18 mouse cellular contexts compared by ENCODE assay signal in genomic region chr17:90122796-90123481, GRCm38 (mm10).
A peak's percentile ranks its signal among the peaks of the same experiment; 100 is the strongest.
DNase-seq lines count a peak whose midpoint lies in the region; ATAC-seq and TF ChIP-seq lines count a peak whose summit lies in the region.
"Had no signal": no experiment of that assay in that cellular context is flagged by ENCODE, and none has a peak within 500 bp of the region (broad histone marks: within the 10 kb centered on the region; RNA-seq: fewer than 3 reads in every experiment).

No protein-coding gene starts in this region.

- no peak overlapping the region for H3K9ac ChIP-seq in forebrain, embryonic 14.5 days (ENCODE audit: low read length)
- no peak overlapping the region for H3K9ac ChIP-seq in neural tube, embryonic 13.5 days
- no peak overlapping the region for H3K9ac ChIP-seq in neural tube, embryonic 15.5 days (replicated peaks)
- H3K9ac ChIP-seq in forebrain, embryonic 16.5 days (replicated peaks; ENCODE audit: low read depth, low read length): no peak overlapping the region
- H3K9ac ChIP-seq: embryonic facial prominence, embryonic 12.5 days had no signal

- ATAC-seq in forebrain, embryonic 14.5 days: peak; percentile 37; the same call in 1 of the 2 replicates
- no peak for ATAC-seq in neural tube, embryonic 13.5 days (ENCODE audit: low read depth)
- ATAC-seq in neural tube, embryonic 15.5 days (ENCODE audit: low FRiP score): no peak
- ATAC-seq in forebrain, embryonic 16.5 days: peak; percentile 78

- no peak for TF ChIP-seq POLR2A in brain, embryonic 14.5 days (IDR thresholded peaks at IDR 0.05; ENCODE audit: borderline replicate concordance, extremely low read depth, insufficient read depth, insufficient read length, poor library complexity, severe bottlenecking)

- H3K36me3 ChIP-seq in forebrain, embryonic 14.5 days (ENCODE audit: control insufficient read depth, insufficient read depth, low read length): no peaks in the 10 kb centered on the region
- H3K36me3 ChIP-seq in forebrain, embryonic 10.5 days (replicated peaks): no peaks in the 10 kb centered on the region
- no peaks in the 10 kb centered on the region for H3K36me3 ChIP-seq in neural tube, embryonic 13.5 days
- H3K36me3 ChIP-seq in neural tube, embryonic 15.5 days: no peaks in the 10 kb centered on the region
- no peaks in the 10 kb centered on the region for H3K36me3 ChIP-seq in forebrain, embryonic 16.5 days (ENCODE audit: control insufficient read depth, insufficient read depth)
- H3K36me3 ChIP-seq: embryonic facial prominence, embryonic 10.5 days; embryonic facial prominence, embryonic 12.5 days had no signal

- DNase-seq in forebrain, embryonic 14.5 days (ENCODE audit: low spot score): peak; percentile 30
- no peak for DNase-seq in forebrain, embryonic 10.5 days (ENCODE audit: extremely low spot score, low spot score)
- DNase-seq in brain, embryonic 14.5 days (ENCODE audit: low read depth): peak; percentile 19
- no peak for DNase-seq in right cerebral cortex, postnatal 25 days
- no peak for DNase-seq in cerebellum, adult 9-10 months
- DNase-seq: adrenal gland, adult 2 months; adrenal gland, postnatal 14 days; adrenal gland, postnatal 36 days; cerebellum, adult 11 months; cerebellum, adult 18-20 months; cerebellum, adult 8-10 months; cerebellum, postnatal 10 days; cerebellum, postnatal 25 days had no signal

- H3K9me3 ChIP-seq in forebrain, embryonic 14.5 days (replicated peaks; ENCODE audit: control insufficient read depth, low read length): no peaks in the 10 kb centered on the region
- no peaks in the 10 kb centered on the region for H3K9me3 ChIP-seq in forebrain, embryonic 10.5 days
- H3K9me3 ChIP-seq in neural tube, embryonic 13.5 days: no peaks in the 10 kb centered on the region
- no peaks in the 10 kb centered on the region for H3K9me3 ChIP-seq in neural tube, embryonic 15.5 days (replicated peaks)
- H3K9me3 ChIP-seq in forebrain, embryonic 16.5 days (ENCODE audit: control insufficient read depth, low read length): no peaks in the 10 kb centered on the region
- H3K9me3 ChIP-seq: embryonic facial prominence, embryonic 10.5 days; embryonic facial prominence, embryonic 12.5 days had no signal

- no peak for TF ChIP-seq CTCF in brain, embryonic 14.5 days (IDR thresholded peaks at IDR 0.05; ENCODE audit: borderline replicate concordance, extremely low read depth, insufficient read depth, insufficient read length)

- WGBS in forebrain, embryonic 14.5 days: 77% methylated on average over 5 of the region's 5 CpGs
- 89% methylated on average over 5 of the region's 5 CpGs for WGBS in forebrain, embryonic 10.5 days
- WGBS in neural tube, embryonic 13.5 days: 75% methylated on average over 5 of the region's 5 CpGs
- 66% methylated on average over 5 of the region's 5 CpGs for WGBS in neural tube, embryonic 15.5 days
- WGBS in forebrain, embryonic 16.5 days: 75% methylated on average over 5 of the region's 5 CpGs

- H3K4me3 ChIP-seq in forebrain, embryonic 14.5 days (ENCODE audit: low read depth, low read length): no peak overlapping the region
- no peak overlapping the region for H3K4me3 ChIP-seq in forebrain, embryonic 10.5 days
- H3K4me3 ChIP-seq in neural tube, embryonic 13.5 days: no peak overlapping the region
- H3K4me3 ChIP-seq in neural tube, embryonic 15.5 days (replicated peaks): no peak overlapping the region
- H3K4me3 ChIP-seq in forebrain, embryonic 16.5 days (replicated peaks; ENCODE audit: low read length): no peak overlapping the region
- H3K4me3 ChIP-seq: embryonic facial prominence, embryonic 10.5 days; embryonic facial prominence, embryonic 12.5 days had no signal

- no peaks in the 10 kb centered on the region for H3K27me3 ChIP-seq in forebrain, embryonic 14.5 days (replicated peaks; ENCODE audit: control insufficient read depth, insufficient read depth, low read length)
- no peaks in the 10 kb centered on the region for H3K27me3 ChIP-seq in forebrain, embryonic 10.5 days (ENCODE audit: poor library complexity, severe bottlenecking)
- no peaks in the 10 kb centered on the region for H3K27me3 ChIP-seq in neural tube, embryonic 13.5 days
- no peaks in the 10 kb centered on the region for H3K27me3 ChIP-seq in neural tube, embryonic 15.5 days (replicated peaks)
- no peaks in the 10 kb centered on the region for H3K27me3 ChIP-seq in forebrain, embryonic 16.5 days (replicated peaks; ENCODE audit: control insufficient read depth, insufficient read depth, low read length)
- H3K27me3 ChIP-seq: embryonic facial prominence, embryonic 12.5 days had no signal

- H3K4me1 ChIP-seq in forebrain, embryonic 14.5 days (ENCODE audit: control insufficient read depth, insufficient read depth, low read length): no peaks in the 10 kb centered on the region
- H3K4me1 ChIP-seq in forebrain, embryonic 10.5 days: no peaks in the 10 kb centered on the region
- no peaks in the 10 kb centered on the region for H3K4me1 ChIP-seq in neural tube, embryonic 13.5 days (replicated peaks)
- no peaks in the 10 kb centered on the region for H3K4me1 ChIP-seq in neural tube, embryonic 15.5 days
- H3K4me1 ChIP-seq in forebrain, embryonic 16.5 days (replicated peaks; ENCODE audit: control insufficient read depth, insufficient read depth, low read length): no peaks in the 10 kb centered on the region
- H3K4me1 ChIP-seq: embryonic facial prominence, embryonic 10.5 days; embryonic facial prominence, embryonic 12.5 days had no signal

- no peak overlapping the region for H3K4me2 ChIP-seq in forebrain, embryonic 14.5 days (ENCODE audit: low read length)
- H3K4me2 ChIP-seq in neural tube, embryonic 13.5 days: no peak overlapping the region
- no peak overlapping the region for H3K4me2 ChIP-seq in neural tube, embryonic 15.5 days
- H3K4me2 ChIP-seq in forebrain, embryonic 16.5 days (ENCODE audit: low read length): no peak overlapping the region
- H3K4me2 ChIP-seq: embryonic facial prominence, embryonic 12.5 days had no signal

- H3K27ac ChIP-seq in forebrain, embryonic 14.5 days (ENCODE audit: low read depth, low read length): no peak overlapping the region
- no peak overlapping the region for H3K27ac ChIP-seq in forebrain, embryonic 10.5 days
- H3K27ac ChIP-seq in neural tube, embryonic 13.5 days (replicated peaks): 0 out of 2 replicates have a peak overlapping the region, but pooled peaks have one; percentile 42
- no peak overlapping the region for H3K27ac ChIP-seq in neural tube, embryonic 15.5 days (replicated peaks)
- no peak overlapping the region for H3K27ac ChIP-seq in forebrain, embryonic 16.5 days (ENCODE audit: low read length)
- H3K27ac ChIP-seq: embryonic facial prominence, embryonic 10.5 days; embryonic facial prominence, embryonic 12.5 days had no signal

Comparison
In these comparisons a context has a peak if more than half of its experiments do, and no peak if none do; other contexts are left out.
1. DNase-seq: peak in forebrain, embryonic 14.5 days (single experiment) and brain, embryonic 14.5 days (single experiment); none in forebrain, embryonic 10.5 days (single experiment), right cerebral cortex, postnatal 25 days (single experiment) and cerebellum, adult 9-10 months (single experiment).
2. ATAC-seq: peak in forebrain, embryonic 14.5 days (single experiment) and forebrain, embryonic 16.5 days (single experiment); none in neural tube, embryonic 13.5 days (single experiment) and neural tube, embryonic 15.5 days (single experiment).